Mouse (Mus musculus) limb, embryonic 10.5 days (tissue): ENCODE measurements around the gene Ppm1l. TPM values are rescaled to one million over a fixed set of nuclear protein-coding genes. Genes with fewer than 3 reads are reported as not detected.

ENCODE experiments used
- DNase-seq: peaks from one replicate; pipeline ENCODE4 v3.0.0-alpha.2; 2017; ENCODE audit warnings: low spot score
- H3K27ac ChIP-seq: fragments of 300-500 bp; sonication (generic); 2 replicates; pipeline ENCODE4 v1.5.1; 2016; ENCODE audit warnings: mild to moderate bottlenecking
- H3K27me3 ChIP-seq: fragments of 300-500 bp; sonication (generic); 2 replicates; pipeline ENCODE4 v1.6.1; 2016; ENCODE audit warnings: low read depth, mild to moderate bottlenecking; ENCODE audit not compliant: poor library complexity, severe bottlenecking
- H3K36me3 ChIP-seq: fragments of 300-500 bp; sonication (generic); 2 replicates; pipeline ENCODE4 v1.6.1; 2016; ENCODE audit warnings: mild to moderate bottlenecking, moderate library complexity
- H3K4me1 ChIP-seq: fragments of 300-500 bp; sonication (generic); 2 replicates; pipeline ENCODE4 v1.6.1; 2016
- H3K4me3 ChIP-seq: fragments of 300-500 bp; sonication (generic); 2 replicates; pipeline ENCODE4 v1.5.1; 2016; ENCODE audit warnings: mild to moderate bottlenecking, moderate library complexity
- H3K9me3 ChIP-seq: fragments of 300-500 bp; sonication (generic); replicated peaks from 2 replicates; pipeline ENCODE4 v1.6.1; 2016; ENCODE audit warnings: mild to moderate bottlenecking
- WGBS: fragments of 180-500 bp; shearing (Covaris S2); methylation state at CpG from one replicate; pipeline ENCODE4 v1.1.7; 2016; 5-methylcytosine and 5-hydroxymethylcytosine counted together
- polyA plus RNA-seq: library from polyadenylated mRNA; unstranded; fragments of >200 nt; fragmentation: Nextera tagmentation; extraction: Ambion mirVana; gene quantifications from 2 replicates; pipeline ENCODE4 v1.2.1, GENCODE M21; 2016

Ppm1l gene
- polyA plus RNA-seq, 1 experiment from 2014 or later: 9.5 TPM

GRCm38 (mm10) chr3:69300121-69300520 is 16.5 kb upstream of the Ppm1l start:
- Histone ChIP-seq H3K36me3 (no peaks in the 10 kb centered on the region), H3K27me3 (no peaks in the 10 kb centered on the region), H3K4me3 (no peak overlapping the region), H3K4me1 (no peaks in the 10 kb centered on the region), H3K9me3 (no peaks in the 10 kb centered on the region), H3K27ac (no peak overlapping the region)
- no peak for DNase-seq
- WGBS: 81% methylated on average over 1 of the region's 1 CpGs

- no peak for DNase-seq
- peak overlapping the region; percentile 96 for H3K27ac ChIP-seq
- 3% methylated on average over 18 of the region's 18 CpGs for WGBS
Observed at GRCm38 (mm10) chr3:69315810-69316390, 761 bp upstream of the Ppm1l start.

GRCm38 (mm10) chr3:69317251-69318125 is 827 bp downstream of the Ppm1l start:
- peak overlapping the region; percentile 78 for H3K4me3 ChIP-seq
- DNase-seq: no peak
- H3K27ac ChIP-seq: peak overlapping the region; percentile 96
- H3K36me3 ChIP-seq: no peaks in the 10 kb centered on the region
- peaks cover 27% of the 10 kb centered on the region for H3K4me1 ChIP-seq
- no peaks in the 10 kb centered on the region for H3K9me3 ChIP-seq
- H3K27me3 ChIP-seq: peaks cover 11% of the 10 kb centered on the region; the same call in 1 of the 2 replicates
- WGBS: under 1% methylated on average over 71 of the region's 73 CpGs

More at GRCm38 (mm10) chr3:69315810-69316390, 761 bp upstream of the Ppm1l start:
- peaks cover 11% of the 10 kb centered on the region; the same call in 1 of the 2 replicates for H3K27me3 ChIP-seq
- peaks cover 27% of the 10 kb centered on the region for H3K4me1 ChIP-seq
- H3K4me3 ChIP-seq: peak overlapping the region; percentile 78
- H3K9me3 ChIP-seq: no peaks in the 10 kb centered on the region
- no peaks in the 10 kb centered on the region for H3K36me3 ChIP-seq

- peak overlapping the region; percentile 78 for H3K4me3 ChIP-seq
- H3K9me3 ChIP-seq: no peaks in the 10 kb centered on the region
- H3K27me3 ChIP-seq: peaks cover 11% of the 10 kb centered on the region; the same call in 1 of the 2 replicates
- WGBS: 10% methylated on average over 25 of the region's 25 CpGs
- H3K27ac ChIP-seq: 0 out of 2 replicates have a peak overlapping the region, but pooled peaks have one; percentile 25
- peak; percentile 72 for DNase-seq
- peaks cover 27% of the 10 kb centered on the region for H3K4me1 ChIP-seq
- H3K36me3 ChIP-seq: no peaks in the 10 kb centered on the region
Observed at GRCm38 (mm10) chr3:69318131-69318951, 1.7 kb downstream of the Ppm1l start.

- Histone ChIP-seq H3K4me3 (peak overlapping the region; percentile 78), H3K4me1 (peaks cover 27% of the 10 kb centered on the region), H3K27me3 (peaks cover 11% of the 10 kb centered on the region; the same call in 1 of the 2 replicates), H3K9me3 (no peaks in the 10 kb centered on the region), H3K27ac (no peak overlapping the region), H3K36me3 (no peaks in the 10 kb centered on the region)
- DNase-seq: no peak
- 89% methylated on average over 6 of the region's 6 CpGs for WGBS
Observed at GRCm38 (mm10) chr3:69319061-69319720, 2.5 kb downstream of the Ppm1l start.

GRCm38 (mm10) chr3:69323982-69324381 is 7.3 kb downstream of the Ppm1l start:
- DNase-seq: no peak
- H3K27me3 ChIP-seq: no peaks in the 10 kb centered on the region; the same call in 1 of the 2 replicates
- H3K4me1 ChIP-seq: peaks cover 5% of the 10 kb centered on the region
- H3K36me3 ChIP-seq: 0 out of 2 replicates have a peak, but pooled peaks cover 2% of the 10 kb centered on the region
- H3K27ac ChIP-seq: no peak overlapping the region
- no peak overlapping the region for H3K4me3 ChIP-seq
- WGBS: 76% methylated on average over 3 of the region's 3 CpGs
- H3K9me3 ChIP-seq: no peaks in the 10 kb centered on the region

GRCm38 (mm10) chr3:69329910-69330309 is 13.2 kb downstream of the Ppm1l start:
- DNase-seq: no peak
- Histone ChIP-seq H3K27ac (no peak overlapping the region), H3K4me3 (no peak overlapping the region), H3K4me1 (peaks cover 29% of the 10 kb centered on the region), H3K27me3 (no peaks in the 10 kb centered on the region), H3K9me3 (no peaks in the 10 kb centered on the region), H3K36me3 (0 out of 2 replicates have a peak, but pooled peaks cover 2% of the 10 kb centered on the region)
- WGBS: 30% methylated on average over 5 of the region's 5 CpGs

- H3K36me3 ChIP-seq: no peaks in the 10 kb centered on the region
- H3K27me3 ChIP-seq: no peaks in the 10 kb centered on the region
- peaks cover 29% of the 10 kb centered on the region for H3K4me1 ChIP-seq
- DNase-seq: no peak
- no peak overlapping the region for H3K4me3 ChIP-seq
- H3K27ac ChIP-seq: no peak overlapping the region
- H3K9me3 ChIP-seq: no peaks in the 10 kb centered on the region
- WGBS: 81% methylated on average over 9 of the region's 9 CpGs
Observed at GRCm38 (mm10) chr3:69333819-69334218, 17.2 kb downstream of the Ppm1l start.

- H3K27me3 ChIP-seq: no peaks in the 10 kb centered on the region
- DNase-seq: no peak
- no peaks in the 10 kb centered on the region for H3K9me3 ChIP-seq
- WGBS: 95% methylated on average over 1 of the region's 1 CpGs
- no peaks in the 10 kb centered on the region for H3K36me3 ChIP-seq
- H3K4me3 ChIP-seq: no peak overlapping the region
- H3K4me1 ChIP-seq: peaks cover 14% of the 10 kb centered on the region
- no peak overlapping the region for H3K27ac ChIP-seq
Observed at GRCm38 (mm10) chr3:69340486-69340885, 23.8 kb downstream of the Ppm1l start.

GRCm38 (mm10) chr3:69340971-69341370 is 24.3 kb downstream of the Ppm1l start:
- no peaks in the 10 kb centered on the region for H3K9me3 ChIP-seq
- H3K36me3 ChIP-seq: no peaks in the 10 kb centered on the region

GRCm38 (mm10) chr3:69341514-69341913 is 24.9 kb downstream of the Ppm1l start:
- Histone ChIP-seq H3K27ac (no peak overlapping the region), H3K36me3 (no peaks in the 10 kb centered on the region), H3K4me3 (no peak overlapping the region), H3K27me3 (no peaks in the 10 kb centered on the region), H3K4me1 (peaks cover 14% of the 10 kb centered on the region), H3K9me3 (no peaks in the 10 kb centered on the region)
- DNase-seq: no peak
- 80% methylated on average over 8 of the region's 8 CpGs for WGBS

More at GRCm38 (mm10) chr3:69340971-69341370, 24.3 kb downstream of the Ppm1l start:
- H3K4me1 ChIP-seq: peaks cover 14% of the 10 kb centered on the region
- no peak for DNase-seq
- H3K4me3 ChIP-seq: no peak overlapping the region
- H3K27me3 ChIP-seq: no peaks in the 10 kb centered on the region
- no peak overlapping the region for H3K27ac ChIP-seq

GRCm38 (mm10) chr3:69342247-69342921 is 25.7 kb downstream of the Ppm1l start:
- Histone ChIP-seq H3K36me3 (no peaks in the 10 kb centered on the region), H3K27ac (no peak overlapping the region), H3K4me3 (no peak overlapping the region), H3K9me3 (no peaks in the 10 kb centered on the region), H3K4me1 (peaks cover 14% of the 10 kb centered on the region), H3K27me3 (no peaks in the 10 kb centered on the region)
- 79% methylated on average over 8 of the region's 8 CpGs for whole genome bisulfite sequencing
- DNase-seq: no peak
